Mouse (Mus musculus): Measurements from ENCODE around the gene Fkbp1a. TPM values are rescaled to one million over a fixed set of nuclear protein-coding genes. Genes with fewer than 3 reads are reported as not detected.
A peak's percentile ranks its signal among the peaks of the same experiment; 100 is the strongest.

The Fkbp1a gene
- polyA plus RNA-seq, 1 experiment from 2014 or later = 585 TPM

DNA sequence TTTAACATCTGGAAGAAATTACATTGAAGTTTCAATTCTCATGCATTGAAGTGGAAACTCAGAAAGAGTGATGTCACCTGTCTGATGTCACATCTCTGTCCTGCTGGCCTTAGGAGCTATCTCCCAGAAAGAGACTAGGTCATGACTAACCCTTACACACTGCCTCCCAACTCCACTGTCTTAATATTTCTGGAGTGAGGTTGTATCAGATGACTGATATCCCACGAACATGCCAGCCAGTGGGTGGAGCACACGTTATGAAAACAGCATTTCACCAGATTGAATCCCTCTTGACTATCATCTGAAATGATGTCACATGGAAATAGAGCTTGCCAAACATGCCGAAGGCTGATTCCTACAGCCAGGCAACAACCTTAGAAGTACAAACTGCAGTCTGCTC is 22.7 kb downstream of the Fkbp1a start:
- DNase-seq (ENCODE audit: low spot score) = no peak
- H3K27me3 ChIP-seq (replicated peaks; ENCODE audit: low read depth, poor library complexity, severe bottlenecking) = no peaks in the 10 kb centered on the region
- WGBS = 78% methylated on average over 3 of the region's 3 CpGs
- no peaks in the 10 kb centered on the region for H3K9me3 ChIP-seq
- peaks cover 59% of the 10 kb centered on the region for H3K36me3 ChIP-seq (replicated peaks)
- no peaks in the 10 kb centered on the region for H3K4me1 ChIP-seq
- H3K4me3 ChIP-seq = no peak overlapping the region
- H3K27ac ChIP-seq (replicated peaks) = no peak overlapping the region

DNA sequence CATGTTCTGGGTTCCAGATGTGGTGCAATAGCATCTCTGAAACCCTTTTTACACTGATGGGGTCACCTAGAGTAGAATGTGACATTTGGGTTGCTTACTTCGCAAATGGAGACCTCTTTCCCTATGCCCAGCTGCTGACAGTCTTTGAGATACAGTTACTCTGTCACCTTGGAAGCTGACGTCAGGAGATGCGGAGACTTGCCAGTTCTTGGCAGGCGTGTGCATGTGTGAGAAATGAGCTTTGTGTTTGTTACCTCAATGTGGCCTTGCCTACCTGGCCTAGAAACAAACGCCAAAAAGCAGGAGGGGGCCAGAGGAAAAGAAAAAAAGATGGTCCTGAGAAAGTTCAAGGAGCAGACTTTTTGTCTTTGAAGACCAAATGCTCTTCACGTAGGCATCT is 24.6 kb downstream of the Fkbp1a start:
- no peak overlapping the region for H3K4me3 ChIP-seq
- no peaks in the 10 kb centered on the region for H3K4me1 ChIP-seq
- WGBS = 83% methylated on average over 6 of the region's 6 CpGs
- H3K27me3 ChIP-seq (replicated peaks; ENCODE audit: low read depth, poor library complexity, severe bottlenecking) = no peaks in the 10 kb centered on the region
- no peak for DNase-seq (ENCODE audit: low spot score)
- no peak overlapping the region for H3K27ac ChIP-seq (replicated peaks)
- H3K36me3 ChIP-seq (replicated peaks) = peaks cover 41% of the 10 kb centered on the region
- no peaks in the 10 kb centered on the region for H3K9me3 ChIP-seq

- peaks cover 15% of the 10 kb centered on the region for H3K36me3 ChIP-seq (replicated peaks)
- WGBS = 69% methylated on average over 2 of the region's 2 CpGs
- no peaks in the 10 kb centered on the region for H3K9me3 ChIP-seq
- no peaks in the 10 kb centered on the region for H3K27me3 ChIP-seq (replicated peaks; ENCODE audit: low read depth, poor library complexity, severe bottlenecking)
- no peak overlapping the region for H3K4me3 ChIP-seq
- DNase-seq (ENCODE audit: low spot score) = no peak
- no peaks in the 10 kb centered on the region for H3K4me1 ChIP-seq
- H3K27ac ChIP-seq (replicated peaks) = no peak overlapping the region
Observed at GRCm38 (mm10) chr2:151569452-151569851, 27.2 kb downstream of the Fkbp1a start.

DNA sequence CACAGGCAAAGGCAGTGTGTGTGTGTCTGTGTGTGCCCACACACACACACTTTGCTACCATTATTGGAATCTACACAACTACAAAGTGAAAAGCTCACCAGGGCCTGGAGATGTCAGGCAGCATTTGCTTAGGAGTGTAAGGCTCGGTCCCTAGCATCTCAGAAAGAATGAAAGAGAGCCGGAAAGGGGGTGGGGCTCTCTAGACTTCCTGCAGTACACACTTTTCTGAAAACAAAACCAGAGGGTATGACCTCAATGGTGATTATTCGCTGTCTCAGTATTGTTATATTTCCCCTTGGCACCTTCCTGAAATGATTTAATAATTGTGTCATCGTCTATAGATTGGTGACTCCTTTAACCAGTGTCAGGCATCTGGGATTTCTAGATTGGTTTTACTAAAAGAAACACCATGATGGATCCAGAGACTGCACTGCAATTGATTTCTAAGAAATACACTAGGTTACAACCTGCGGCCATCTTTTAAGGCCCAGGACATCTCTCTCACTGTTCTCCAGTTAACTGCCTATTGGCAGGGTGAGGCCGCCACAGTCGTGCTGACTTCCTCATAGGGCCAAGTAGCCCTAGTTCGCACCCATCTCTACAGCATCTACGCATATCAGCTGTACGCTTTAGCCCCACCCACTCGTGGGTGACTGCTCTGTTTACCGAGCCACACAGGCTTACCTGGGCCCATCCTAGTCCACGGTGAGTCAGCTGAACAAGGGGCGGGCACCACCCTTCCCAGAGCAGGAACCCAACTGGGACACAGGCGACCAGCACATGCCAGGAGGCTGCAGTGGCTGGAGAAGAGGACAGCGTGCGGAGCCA is 29.8 kb downstream of the Fkbp1a start, which contains the start of gene Sdcbp2:
TSS of gene Sdcbp2 (plus strand) at position 750 of the 828 bp plus-strand sequence.
- H3K27ac ChIP-seq (replicated peaks) = no peak within 1 kb of the TSS
- DNase-seq (ENCODE audit: low spot score) = no peak
- H3K4me3 ChIP-seq = no peak within 1 kb of the TSS
- H3K9me3 ChIP-seq = no peaks in the 10 kb centered on the region
- H3K27me3 ChIP-seq (replicated peaks; ENCODE audit: low read depth, poor library complexity, severe bottlenecking) = 0 out of 2 replicates have a peak, but pooled peaks cover 3% of the 10 kb centered on the region
- H3K36me3 ChIP-seq (replicated peaks) = no peaks in the 10 kb centered on the region
- 74% methylated on average over 17 of the region's 17 CpGs for WGBS
- H3K4me1 ChIP-seq = peaks cover 16% of the 10 kb centered on the region

DNA sequence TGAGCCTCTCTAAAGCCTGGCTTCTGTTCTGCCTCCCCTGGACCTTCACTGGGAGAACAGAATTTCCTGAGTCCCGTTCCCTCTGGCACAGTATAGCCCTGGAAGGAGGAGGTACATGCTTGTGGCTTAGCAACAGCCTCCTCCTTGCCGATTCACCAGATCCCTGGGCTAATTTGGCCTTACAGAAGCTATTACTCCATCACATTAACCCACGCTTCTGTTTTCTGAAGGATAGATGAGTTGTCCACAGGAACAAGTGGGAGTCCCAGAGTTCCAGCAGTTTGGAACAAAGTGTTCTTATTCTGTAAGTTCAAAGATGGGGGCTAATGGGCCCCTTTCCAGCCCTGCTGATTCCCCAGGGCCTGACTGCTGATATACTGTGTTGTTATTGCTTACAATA is 31.4 kb downstream of the Fkbp1a start:
- no peak overlapping the region for H3K27ac ChIP-seq (replicated peaks)
- H3K27me3 ChIP-seq (replicated peaks; ENCODE audit: low read depth, poor library complexity, severe bottlenecking) = peaks cover 9% of the 10 kb centered on the region; the same call in 1 of the 2 replicates
- H3K36me3 ChIP-seq (replicated peaks) = no peaks in the 10 kb centered on the region
- H3K9me3 ChIP-seq = no peaks in the 10 kb centered on the region
- WGBS = 68% methylated on average over 3 of the region's 3 CpGs
- DNase-seq (ENCODE audit: low spot score) = no peak
- H3K4me3 ChIP-seq = no peak overlapping the region
- peaks cover 16% of the 10 kb centered on the region for H3K4me1 ChIP-seq

DNA sequence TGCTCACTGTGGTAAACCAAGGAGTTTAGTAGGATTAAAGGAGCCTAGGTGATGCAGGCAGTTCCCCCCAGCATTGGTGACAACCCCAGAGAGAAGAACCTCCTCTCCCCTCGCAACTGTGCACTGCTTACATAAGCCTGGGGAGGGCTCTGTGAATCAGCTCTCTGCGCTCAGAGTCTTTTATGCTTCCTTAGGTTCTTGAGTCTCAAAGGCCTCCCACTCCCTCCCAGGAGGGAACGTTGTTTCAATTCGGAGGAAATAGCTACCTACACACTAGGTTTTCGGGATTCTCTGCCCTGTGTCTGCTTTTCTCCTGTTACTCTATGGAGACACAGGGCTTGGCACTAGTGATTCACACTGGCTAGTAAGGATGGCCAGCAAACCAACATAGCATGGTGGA is 32.3 kb downstream of the Fkbp1a start:
- DNase-seq (ENCODE audit: low spot score) = no peak
- no peaks in the 10 kb centered on the region for H3K36me3 ChIP-seq (replicated peaks)
- 65% methylated on average over 5 of the region's 5 CpGs for WGBS
- no peak overlapping the region for H3K27ac ChIP-seq (replicated peaks)
- peaks cover 9% of the 10 kb centered on the region for H3K27me3 ChIP-seq (replicated peaks; ENCODE audit: low read depth, poor library complexity, severe bottlenecking)
- H3K9me3 ChIP-seq = no peaks in the 10 kb centered on the region
- H3K4me3 ChIP-seq = no peak overlapping the region
- peaks cover 16% of the 10 kb centered on the region for H3K4me1 ChIP-seq

DNA sequence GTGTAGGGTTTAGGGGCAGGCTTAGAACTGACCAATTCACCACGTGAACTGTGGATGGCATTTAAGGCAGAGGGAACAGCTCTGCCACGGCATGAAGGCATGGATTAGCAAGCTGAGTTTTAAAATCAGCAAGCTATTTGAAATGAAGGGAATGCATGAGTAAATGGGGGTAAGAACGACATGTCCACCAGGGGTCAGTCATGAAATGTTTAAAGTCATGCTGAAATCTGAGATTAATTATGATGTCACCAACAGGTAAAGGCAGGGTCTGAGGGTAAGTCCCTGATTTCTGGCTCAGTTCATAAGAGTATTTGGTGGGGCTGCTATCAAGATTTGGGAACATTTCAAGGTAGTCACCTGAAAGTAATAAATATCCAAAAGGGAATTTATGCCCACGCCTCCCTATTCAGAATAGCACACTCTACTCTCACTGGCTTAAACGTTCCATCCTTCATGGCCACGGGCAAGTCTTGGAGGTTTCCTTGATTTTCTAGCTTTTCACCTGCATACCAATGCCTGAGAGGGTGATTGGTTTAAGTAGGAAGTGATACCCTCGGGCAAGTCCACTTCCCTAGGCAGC is 32.9 kb downstream of the Fkbp1a start:
- Histone ChIP-seq H3K4me1 (peaks cover 16% of the 10 kb centered on the region), H3K27ac (replicated peaks) (peak overlapping the region; percentile 79; the same call in 1 of the 2 replicates), H3K36me3 (replicated peaks) (no peaks in the 10 kb centered on the region), H3K27me3 (replicated peaks; ENCODE audit: low read depth, poor library complexity, severe bottlenecking) (peaks cover 9% of the 10 kb centered on the region), H3K9me3 (no peaks in the 10 kb centered on the region), H3K4me3 (peak overlapping the region; percentile 59)
- peak; percentile 46 for DNase-seq (ENCODE audit: low spot score)
- 26% methylated on average over 7 of the region's 7 CpGs for WGBS

DNA sequence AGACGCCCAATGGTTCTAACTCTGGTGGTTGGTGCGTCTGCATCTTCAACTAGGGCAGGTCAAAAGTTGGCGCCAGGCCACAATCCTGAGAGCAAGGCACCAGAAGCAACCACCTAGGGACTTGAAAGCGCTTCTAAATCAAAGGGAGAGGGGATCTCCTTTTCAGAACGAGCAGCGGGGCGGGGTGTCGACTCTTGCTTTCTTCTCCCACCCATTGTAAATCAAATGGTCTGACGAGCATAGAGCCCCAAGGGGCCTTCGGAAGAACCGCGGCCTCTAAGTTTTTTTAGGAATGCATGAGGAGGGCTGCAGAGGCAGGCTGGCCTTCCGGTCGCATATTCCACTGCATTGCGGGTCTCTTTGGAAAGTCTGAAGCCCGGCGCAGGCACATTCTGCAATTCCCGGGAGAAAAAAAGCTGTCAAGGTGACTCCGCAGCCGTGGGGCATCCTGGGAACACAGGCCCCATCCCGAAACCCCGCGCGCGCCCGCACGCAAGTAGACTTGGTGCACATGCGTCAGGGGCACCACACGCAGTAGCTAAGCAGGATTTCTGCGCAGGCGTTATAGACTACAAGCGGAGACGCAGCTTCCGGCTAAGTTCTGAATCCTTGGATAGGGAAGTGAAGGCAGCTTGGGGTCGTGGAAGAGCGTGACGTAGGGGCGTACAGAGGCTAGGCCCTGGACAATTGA is 33.6 kb downstream of the Fkbp1a start:
- H3K36me3 ChIP-seq (replicated peaks) = no peaks in the 10 kb centered on the region
- peak overlapping the region; percentile 59 for H3K4me3 ChIP-seq
- DNase-seq (ENCODE audit: low spot score) = peak; percentile 86
- no peaks in the 10 kb centered on the region for H3K9me3 ChIP-seq
- H3K4me1 ChIP-seq = peaks cover 16% of the 10 kb centered on the region
- peaks cover 9% of the 10 kb centered on the region for H3K27me3 ChIP-seq (replicated peaks; ENCODE audit: low read depth, poor library complexity, severe bottlenecking)
- H3K27ac ChIP-seq (replicated peaks) = peak overlapping the region; percentile 79
- WGBS = 1% methylated on average over 38 of the region's 38 CpGs

DNA sequence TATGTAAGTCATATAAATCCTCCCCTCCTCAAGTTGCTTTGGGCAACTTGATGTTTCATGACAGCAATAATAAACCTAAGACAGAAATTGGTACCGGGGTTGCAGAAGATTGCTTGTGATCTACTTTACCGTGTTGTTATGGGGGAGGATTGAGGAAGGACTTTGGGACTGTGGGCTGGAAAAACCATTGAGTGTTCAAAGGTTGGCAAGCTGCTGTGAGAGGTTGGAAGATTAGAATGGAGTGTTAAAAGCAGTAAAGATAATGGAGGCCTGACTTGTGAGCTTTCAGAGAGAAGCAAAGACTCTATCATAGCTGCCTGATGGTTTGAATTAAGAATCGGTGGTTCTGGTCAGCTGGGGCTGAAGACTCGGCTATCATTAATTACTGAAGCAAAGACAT is 36.9 kb downstream of the Fkbp1a start:
- no peaks in the 10 kb centered on the region for H3K36me3 ChIP-seq (replicated peaks)
- no peak overlapping the region for H3K4me3 ChIP-seq
- peaks cover 16% of the 10 kb centered on the region for H3K4me1 ChIP-seq
- no peak for DNase-seq (ENCODE audit: low spot score)
- no peaks in the 10 kb centered on the region for H3K9me3 ChIP-seq
- H3K27me3 ChIP-seq (replicated peaks; ENCODE audit: low read depth, poor library complexity, severe bottlenecking) = peaks cover 9% of the 10 kb centered on the region
- no peak overlapping the region for H3K27ac ChIP-seq (replicated peaks)
- WGBS = 76% methylated on average over 4 of the region's 4 CpGs

DNA sequence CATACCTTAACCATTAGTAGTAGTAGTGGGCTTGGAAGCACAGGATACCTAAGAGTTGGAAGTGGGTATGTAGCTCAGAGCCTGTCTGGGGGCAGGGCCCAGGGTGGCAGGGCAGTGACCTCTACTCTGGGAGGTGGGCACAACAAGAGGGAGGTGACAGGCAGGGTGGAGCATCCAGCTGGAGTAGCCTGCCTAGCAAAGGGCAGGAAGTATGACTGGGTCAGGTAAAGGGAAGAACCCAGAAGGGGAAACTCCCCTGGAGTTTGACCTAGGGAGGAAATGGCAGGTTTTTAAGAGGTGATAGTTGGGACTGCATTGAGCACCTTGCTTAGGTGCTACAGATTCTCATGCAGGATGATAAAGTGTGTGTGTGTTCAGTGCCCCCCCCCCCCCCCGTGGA is 38.7 kb downstream of the Fkbp1a start:
- 29% methylated on average over 1 of the region's 1 CpGs for WGBS
- H3K36me3 ChIP-seq (replicated peaks) = no peaks in the 10 kb centered on the region
- no peak overlapping the region for H3K27ac ChIP-seq (replicated peaks)
- H3K27me3 ChIP-seq (replicated peaks; ENCODE audit: low read depth, poor library complexity, severe bottlenecking) = peaks cover 6% of the 10 kb centered on the region
- H3K4me3 ChIP-seq = no peak overlapping the region
- DNase-seq (ENCODE audit: low spot score) = no peak
- peaks cover 8% of the 10 kb centered on the region for H3K4me1 ChIP-seq
- H3K9me3 ChIP-seq = no peaks in the 10 kb centered on the region

- WGBS = 63% methylated on average over 3 of the region's 3 CpGs
- no peaks in the 10 kb centered on the region for H3K4me1 ChIP-seq
Observed at GRCm38 (mm10) chr2:151585934-151586333, 43.7 kb downstream of the Fkbp1a start.

DNA sequence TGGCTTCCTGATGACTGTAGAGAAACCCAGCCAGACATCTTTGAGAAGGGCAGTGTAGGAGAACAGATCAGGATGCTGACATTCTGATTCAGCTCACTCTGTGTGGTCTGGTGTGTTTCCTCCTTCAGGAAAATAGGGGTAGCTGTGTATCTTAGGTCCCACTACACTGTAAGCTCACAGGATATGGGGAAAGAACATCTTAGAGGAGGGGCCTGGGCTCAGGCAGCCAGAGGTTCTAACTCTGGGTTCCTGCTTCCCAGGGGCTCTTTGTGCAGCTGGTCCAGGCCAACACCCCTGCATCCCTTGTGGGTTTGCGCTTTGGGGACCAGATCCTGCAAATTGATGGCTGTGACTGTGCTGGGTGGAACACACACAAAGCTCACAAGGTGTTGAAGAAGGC is 44.5 kb downstream of the Fkbp1a start:
- H3K4me1 ChIP-seq = no peaks in the 10 kb centered on the region
- no peak overlapping the region for H3K27ac ChIP-seq (replicated peaks)
- WGBS = 90% methylated on average over 1 of the region's 1 CpGs
- H3K36me3 ChIP-seq (replicated peaks) = no peaks in the 10 kb centered on the region
- no peaks in the 10 kb centered on the region for H3K9me3 ChIP-seq
- no peaks in the 10 kb centered on the region for H3K27me3 ChIP-seq (replicated peaks; ENCODE audit: low read depth, poor library complexity, severe bottlenecking)
- no peak overlapping the region for H3K4me3 ChIP-seq
- DNase-seq (ENCODE audit: low spot score) = no peak

More at GRCm38 (mm10) chr2:151585934-151586333, 43.7 kb downstream of the Fkbp1a start:
- Histone ChIP-seq H3K9me3 (no peaks in the 10 kb centered on the region), H3K27me3 (replicated peaks; ENCODE audit: low read depth, poor library complexity, severe bottlenecking) (no peaks in the 10 kb centered on the region), H3K36me3 (replicated peaks) (no peaks in the 10 kb centered on the region), H3K27ac (replicated peaks) (no peak overlapping the region), H3K4me3 (no peak overlapping the region)
- DNase-seq (ENCODE audit: low spot score) = no peak

Data from embryonic facial prominence, embryonic 10.5 days (tissue).